Mouse (Mus musculus) liver, adult 2 months (tissue): Measurements from ENCODE around the gene Nup205.

Experiments
- CTCF ChIP-seq: fragments of 200-500 bp; IDR thresholded peaks from 2 replicates; pipeline ENCODE4 v1.5.1; 2011; ENCODE audit warnings: low read depth, low read length, control low read depth
- POLR2A ChIP-seq: fragments of 200-500 bp; IDR thresholded peaks from 2 replicates; pipeline ENCODE4 v1.6.1; 2011; ENCODE audit warnings: low read length, control low read depth; ENCODE audit not compliant: insufficient read depth; ENCODE audit errors: extremely low read depth

DNA sequence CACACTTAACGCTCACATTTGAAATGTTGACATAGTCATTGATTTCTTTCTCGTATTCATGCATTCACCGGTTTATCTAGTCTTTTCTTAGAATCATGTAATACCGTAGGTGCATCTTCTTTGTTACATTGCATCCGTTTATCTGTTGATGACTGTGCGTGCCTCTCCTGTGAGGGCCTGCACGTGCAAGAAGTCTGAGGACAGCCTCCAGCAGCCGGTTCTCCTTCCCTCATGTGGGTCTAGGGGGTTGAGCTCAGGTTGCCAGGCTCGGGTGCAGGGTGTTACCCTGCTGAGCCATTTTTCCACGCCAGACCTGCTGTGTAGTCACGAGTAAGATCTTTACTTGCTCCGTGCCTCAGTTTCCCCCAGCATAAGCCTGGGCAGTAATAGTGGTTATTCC is 77.8 kb downstream of the Nup205 start:
- no peak for TF ChIP-seq CTCF
- no peak for TF ChIP-seq POLR2A
